Mouse (Mus musculus) G1E (cell line): ENCODE measurements around the gene Ltbp4. TPM values are rescaled to one million over a fixed set of nuclear protein-coding genes. Genes with fewer than 3 reads are reported as not detected.

Experiments used
- ATAC-seq: 2 replicates; pipeline ENCODE4 v1.8.0; 2016; ENCODE audit warnings: mild to moderate bottlenecking; ENCODE audit not compliant: insufficient number of reproducible peaks, poor library complexity, low FRiP score, severe bottlenecking; ENCODE audit errors: extremely low read depth
- DNase-seq: peaks from one replicate; pipeline ENCODE4 v3.0.0; 2012; ENCODE audit warnings: low spot score
- H3K27me3 ChIP-seq: 2 replicates; pipeline ENCODE4 v1.6.1; 2012; ENCODE audit warnings: mild to moderate bottlenecking, low read length, inconsistent platforms; ENCODE audit not compliant: insufficient read depth
- H3K36me3 ChIP-seq: replicated peaks from 2 replicates; pipeline ENCODE3; 2012; ENCODE audit warnings: mild to moderate bottlenecking, inconsistent platforms
- H3K4me1 ChIP-seq: 2 replicates; pipeline ENCODE4 v1.6.1; 2012; ENCODE audit warnings: low read depth, low read length, inconsistent platforms, mixed read lengths; ENCODE audit not compliant: insufficient read depth
- H3K4me3 ChIP-seq: 2 replicates; pipeline ENCODE4 v1.5.1; 2012; ENCODE audit warnings: low read depth, mild to moderate bottlenecking, inconsistent platforms, low read length, moderate library complexity, mixed read lengths
- H3K9me3 ChIP-seq: replicated peaks from 2 replicates; pipeline ENCODE4 v1.6.1; 2012; ENCODE audit warnings: inconsistent platforms
- CTCF ChIP-seq: IDR thresholded peaks from 2 replicates; pipeline ENCODE4 v1.5.1; 2012; ENCODE audit warnings: low read depth, low read length, inconsistent platforms, mixed read lengths
- GATA1 ChIP-seq: IDR thresholded peaks from 2 replicates; pipeline ENCODE4 v1.6.1; 2012; ENCODE audit warnings: borderline replicate concordance, low read length, inconsistent platforms, mixed read lengths
- GATA2 ChIP-seq: IDR thresholded peaks from 2 replicates; pipeline ENCODE4 v1.6.1; 2012; ENCODE audit warnings: low read depth, low read length, inconsistent platforms, borderline replicate concordance
- POLR2AphosphoS5 ChIP-seq: IDR thresholded peaks from 2 replicates; pipeline ENCODE4 v1.6.1; 2012; ENCODE audit warnings: low read depth, low read length, inconsistent platforms; ENCODE audit not compliant: insufficient replicate concordance
- TAL1 ChIP-seq: conservative IDR thresholded peaks from 2 replicates; pipeline ENCODE4 v1.6.1; 2012; ENCODE audit warnings: low read depth, low read length, inconsistent platforms, mixed read lengths
- polyA plus RNA-seq: library from polyadenylated mRNA; stranded (reverse); fragments of >175 nt; gene quantifications from 2 replicates; pipeline ENCODE4 v1.2.3, GENCODE M21; 2012
- total RNA-seq, 2 experiments: library from RNA; stranded (forward) in 1 of 2; stranded (reverse) in 1 of 2; fragments of 200-1000 nt in 1 of 2; fragments of >200 nt in 1 of 2; fragmentation: Nextera tagmentation in 1 of 2; gene quantifications; 2 replicates each; pipeline ENCODE4 v1.2.3; 2014 to 2017

Gene Ltbp4
- total and polyA plus RNA-seq, 3 experiments = 0.16 to 9.1 (median 1.0) TPM

- peaks cover 23% of the 10 kb centered on the region for H3K27me3 ChIP-seq
- ATAC-seq (no peak), DNase-seq (peak; percentile 39)
- no peaks in the 10 kb centered on the region for H3K36me3 ChIP-seq
- H3K9me3 ChIP-seq = no peaks in the 10 kb centered on the region
- peaks cover 14% of the 10 kb centered on the region for H3K4me1 ChIP-seq
- TF ChIP-seq POLR2AphosphoS5 (no peak), TAL1 (no peak), GATA2 (no peak), CTCF (peak; percentile 37; the same call in 1 of the 2 replicates), GATA1 (no peak)
- no peak overlapping the region for H3K4me3 ChIP-seq
Measured at GRCm38 (mm10) chr7:27378431-27378830, 40.9 kb upstream of the Ltbp4 start.

GRCm38 (mm10) chr7:27375274-27375673, 37.8 kb upstream of the Ltbp4 start:
- ATAC-seq = no peak
- Histone ChIP-seq H3K27me3 (peaks cover 32% of the 10 kb centered on the region), H3K4me1 (peaks cover 8% of the 10 kb centered on the region; the same call in 1 of the 2 replicates), H3K9me3 (peaks cover 5% of the 10 kb centered on the region), H3K36me3 (no peaks in the 10 kb centered on the region), H3K4me3 (no peak overlapping the region)
- DNase-seq = no peak
- TF ChIP-seq GATA2 (no peak), TAL1 (no peak), GATA1 (no peak)

- ATAC-seq = no peak
- Histone ChIP-seq H3K4me3 (no peak overlapping the region), H3K9me3 (peaks cover 13% of the 10 kb centered on the region), H3K36me3 (no peaks in the 10 kb centered on the region), H3K4me1 (peaks cover 30% of the 10 kb centered on the region), H3K27me3 (peaks cover 30% of the 10 kb centered on the region)
- no peak for DNase-seq
- TF ChIP-seq TAL1 (no peak), CTCF (no peak), GATA2 (no peak), GATA1 (no peak), POLR2AphosphoS5 (no peak)
Measured at GRCm38 (mm10) chr7:27371715-27372462, 34.4 kb upstream of the Ltbp4 start.

GRCm38 (mm10) chr7:27369111-27369510, 31.6 kb upstream of the Ltbp4 start:
- peaks cover 47% of the 10 kb centered on the region for H3K4me1 ChIP-seq
- peaks cover 16% of the 10 kb centered on the region for H3K27me3 ChIP-seq
- H3K4me3 ChIP-seq = no peak overlapping the region
- ATAC-seq (no peak), DNase-seq (no peak)
- peaks cover 3% of the 10 kb centered on the region for H3K36me3 ChIP-seq
- H3K9me3 ChIP-seq = peaks cover 18% of the 10 kb centered on the region
- TF ChIP-seq TAL1 (no peak), GATA2 (no peak), GATA1 (no peak), POLR2AphosphoS5 (no peak), CTCF (no peak)

GRCm38 (mm10) chr7:27367976-27368375, 30.5 kb upstream of the Ltbp4 start:
- DNase-seq = peak; percentile 68
- H3K27me3 ChIP-seq = peaks cover 13% of the 10 kb centered on the region
- H3K4me1 ChIP-seq = peaks cover 47% of the 10 kb centered on the region
- peaks cover 22% of the 10 kb centered on the region for H3K9me3 ChIP-seq
- peaks cover 6% of the 10 kb centered on the region for H3K36me3 ChIP-seq
- peak; percentile 91 for ATAC-seq
- TF ChIP-seq TAL1 = peak; percentile 38; the same call in 1 of the 2 replicates
- no peak for TF ChIP-seq CTCF
- TF ChIP-seq GATA2 = no peak
- TF ChIP-seq POLR2AphosphoS5 = no peak
- TF ChIP-seq GATA1 = no peak
- H3K4me3 ChIP-seq = peak overlapping the region; percentile 68; the same call in 1 of the 2 replicates

GRCm38 (mm10) chr7:27366082-27366844, 28.8 kb upstream of the Ltbp4 start:
- Histone ChIP-seq H3K9me3 (peaks cover 19% of the 10 kb centered on the region), H3K27me3 (peaks cover 5% of the 10 kb centered on the region; the same call in 1 of the 2 replicates), H3K4me3 (no peak overlapping the region; the same call in 1 of the 2 replicates), H3K4me1 (peaks cover 52% of the 10 kb centered on the region), H3K36me3 (peaks cover 6% of the 10 kb centered on the region)
- no peak for ATAC-seq
- no peak for TF ChIP-seq GATA1
- no peak for TF ChIP-seq POLR2AphosphoS5
- no peak for TF ChIP-seq GATA2
- TF ChIP-seq CTCF = no peak
- peak; percentile 30 for DNase-seq
